Comparison of ENCODE assay signal across 19 mouse cellular contexts in the genomic region with DNA sequence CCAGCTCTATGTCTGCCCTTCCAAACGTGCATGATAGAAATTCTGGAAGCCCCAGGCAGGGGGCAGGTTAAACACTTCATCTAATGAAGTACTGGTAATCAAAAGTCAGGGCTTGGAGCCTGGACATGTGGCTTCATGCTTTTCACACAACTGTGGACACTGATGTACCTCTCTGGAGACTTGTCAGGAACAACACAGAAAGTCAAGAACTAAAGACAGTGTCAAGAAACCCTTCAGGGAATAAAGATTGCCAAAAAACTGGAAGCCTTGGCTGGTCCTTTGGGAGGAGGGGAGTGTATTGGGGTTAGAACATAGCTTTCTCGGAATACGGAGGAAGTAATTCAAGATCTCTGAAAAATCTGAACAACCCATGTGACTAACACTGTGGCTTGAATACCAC. TPM values are rescaled to one million over a fixed set of nuclear protein-coding genes. Genes with fewer than 3 reads are reported as not detected.
"Had no signal": no experiment of that assay in that cellular context is flagged by ENCODE, and none has a peak within 500 bp of the region (broad histone marks: within the 10 kb centered on the region; RNA-seq: fewer than 3 reads in every experiment).

No protein-coding gene starts in this region.

- H3K4me1 ChIP-seq: limb, embryonic 12.5 days; liver, embryonic 13.5 days; lung, embryonic 15.5 days; megakaryocyte, embryonic 14.5 days; midbrain, embryonic 15.5 days; neural tube, embryonic 12.5 days had no signal

- H3K9ac ChIP-seq: limb, embryonic 12.5 days; liver, embryonic 13.5 days; liver, postnatal 0 days; lung, embryonic 15.5 days; midbrain, embryonic 15.5 days; neural tube, embryonic 12.5 days had no signal

- ATAC-seq: liver, postnatal 0 days; midbrain, embryonic 15.5 days had no signal

- H3K27me3 ChIP-seq: limb, embryonic 12.5 days; liver, embryonic 13.5 days; lung, embryonic 15.5 days; megakaryocyte, embryonic 14.5 days; midbrain, embryonic 15.5 days; neural tube, embryonic 12.5 days had no signal

- H3K4me2 ChIP-seq: limb, embryonic 12.5 days; liver, embryonic 13.5 days; lung, embryonic 15.5 days; midbrain, embryonic 11.5 days; midbrain, embryonic 15.5 days; neural tube, embryonic 12.5 days had no signal

- H3K9me3 ChIP-seq: limb, embryonic 12.5 days; liver, embryonic 13.5 days; lung, embryonic 15.5 days; midbrain, embryonic 15.5 days; neural tube, embryonic 12.5 days had no signal

- H3K36me3 ChIP-seq: limb, embryonic 12.5 days; liver, embryonic 13.5 days; midbrain, embryonic 15.5 days had no signal

- H3K27ac ChIP-seq: layer of hippocampus, adult 2 months; limb, embryonic 12.5 days; liver, embryonic 13.5 days; lung, embryonic 15.5 days; macrophage; midbrain, embryonic 15.5 days; neural tube, embryonic 12.5 days had no signal

- H3K4me3 ChIP-seq: layer of hippocampus, adult 2 months; limb, embryonic 12.5 days; liver, embryonic 13.5 days; lung, embryonic 15.5 days; megakaryocyte, embryonic 14.5 days; midbrain, embryonic 15.5 days; neural tube, embryonic 12.5 days had no signal

- DNase-seq: kidney, postnatal 10 days; kidney, postnatal 4 days; liver; liver, embryonic 13.5 days; liver, postnatal 0 days; lung, postnatal 14 days; retina, postnatal 1 day; right cerebral cortex, postnatal 14 days; thymus, postnatal 4 days had no signal

RNA-seq across cellular contexts. Expression of a gene that starts 37.5 kb away (rescaled TPM):
- total RNA-seq: monocyte, adult 5-6 weeks; neutrophil, adult 5-6 weeks had no signal
- polyA plus RNA-seq: macrophage had no signal
